Mouse (Mus musculus) ovary, postnatal 10 days (tissue): ENCODE data around the gene Cst7.

ENCODE experiments used
- DNase-seq: peaks from one replicate; pipeline ENCODE4 v3.0.0; 2022; ENCODE audit warnings: low spot score

Cst7 gene

DNA sequence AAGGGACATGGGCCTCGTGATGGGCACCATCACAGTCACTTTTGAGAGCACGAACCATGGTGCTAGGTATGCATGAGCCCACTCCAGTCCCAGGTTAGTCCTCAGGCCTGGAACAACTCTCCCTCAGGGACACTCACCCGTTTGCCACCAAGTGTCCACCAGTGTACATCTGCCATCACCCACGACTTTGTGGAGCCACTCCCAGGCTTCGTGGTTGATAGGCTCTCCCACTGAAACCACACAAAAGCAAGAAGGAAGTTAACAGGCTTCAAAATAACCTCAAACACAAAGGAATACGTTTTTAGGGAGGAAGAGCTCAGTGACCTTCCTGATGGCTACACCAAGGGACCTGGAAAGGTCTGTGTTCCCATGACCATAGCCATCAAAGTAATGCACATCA is 56.9 kb downstream of the Cst7 start:
- no peak for DNase-seq
